Mouse (Mus musculus): Measurements from ENCODE around the gene Mospd3.

GRCm38 (mm10) chr5:137597625-137598024, 3.2 kb downstream of the Mospd3 start:
- TF ChIP-seq CTCF (IDR thresholded peaks at IDR 0.05; ENCODE audit: low read depth, low read length) (no peak), POLR2A (IDR thresholded peaks at IDR 0.05; ENCODE audit: borderline replicate concordance, low read depth, low read length) (no peak)
